In the genomic region with DNA sequence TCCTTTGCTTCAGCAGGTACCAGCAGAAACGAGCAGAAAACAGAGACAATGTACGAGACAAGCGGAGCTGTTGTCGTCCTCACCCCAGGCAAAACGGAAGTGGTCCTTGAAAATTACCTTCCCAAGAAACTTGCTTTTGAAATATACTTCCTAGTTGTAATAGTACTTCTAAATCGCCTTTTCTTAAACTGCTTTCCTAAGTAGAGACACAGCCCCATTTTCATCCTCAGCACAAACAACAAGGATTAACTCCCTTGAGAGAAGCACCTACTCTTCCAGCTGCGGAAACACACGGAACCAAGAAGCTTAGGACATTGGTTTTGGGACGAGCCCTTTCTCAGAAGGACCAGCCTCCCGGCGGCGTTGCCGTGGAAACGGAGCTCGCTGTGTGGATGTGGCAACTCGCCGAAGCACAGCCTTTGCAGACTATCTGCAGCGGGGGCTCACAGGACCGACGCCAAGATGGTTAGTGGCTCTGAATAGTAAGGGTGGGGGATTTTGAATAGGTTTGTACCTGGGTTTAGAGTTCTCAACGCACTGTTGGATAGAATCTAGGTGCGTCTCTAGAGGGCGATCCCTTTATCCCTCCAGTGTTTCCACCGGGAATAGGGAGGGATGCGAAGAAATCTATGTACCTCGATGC, we compare ENCODE assay signal across 1 mouse cellular context.
TF ChIP-seq lines count a peak whose summit lies in the region.

Gene Ttc26 (plus strand): TSS at position 341 of the 643 bp plus-strand sequence.

TF ChIP-seq in myocyte, 11 proteins besides CTCF, POLR2A, EP300 and RAD21 (continued from another document):
- TF ChIP-seq MAX (IDR thresholded peaks at IDR 0.05; ENCODE audit: low read depth), result no peak
- no peak for TF ChIP-seq TCF3 (IDR thresholded peaks at IDR 0.05; ENCODE audit: insufficient read length, low read depth)
